Mouse (Mus musculus) thymus, postnatal 4 days (tissue): ENCODE measurements at regions not wholly inside any gene's neighbourhood (a gene's known extent, or its start where the extent isn't known, plus 50 kb on each side); places are given as distances from the start of the nearest gene placed in this dataset.

Experiments
- DNase-seq: peaks from one replicate; pipeline ENCODE4 v3.0.0; 2021

DNA sequence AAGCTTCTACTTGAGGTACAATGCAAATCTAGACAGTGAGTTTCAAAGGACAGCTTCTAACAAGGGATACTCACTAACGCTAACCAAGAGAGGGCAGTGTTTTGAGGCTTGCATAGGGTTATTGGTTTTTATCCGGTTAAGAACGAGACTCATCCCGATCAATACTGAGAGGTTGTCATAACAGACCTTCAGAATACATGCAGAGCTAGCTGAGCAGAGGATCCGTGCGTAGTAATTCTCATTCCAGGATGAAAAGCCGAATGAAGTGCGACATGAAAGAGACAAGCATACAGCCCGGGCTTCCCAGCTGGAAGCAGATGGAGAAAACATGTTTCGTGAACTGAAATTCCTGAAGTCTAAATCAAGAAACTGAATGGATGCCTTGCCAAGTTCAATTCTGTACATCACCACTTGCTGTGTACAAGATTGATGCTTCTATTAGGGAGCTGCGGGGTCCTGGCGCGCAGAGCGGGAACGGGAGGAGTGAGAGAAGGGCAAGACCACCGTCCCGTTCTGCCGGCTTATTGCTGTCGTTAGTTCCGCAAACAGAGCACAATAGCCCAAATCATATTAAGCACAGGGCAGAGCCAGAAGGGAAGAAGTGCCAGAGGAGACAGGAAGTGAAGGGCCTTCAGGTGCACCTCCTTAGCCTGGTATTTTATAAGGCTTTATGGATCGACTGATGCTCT lies 65.4 kb upstream of the Tes start:
- DNase-seq = no peak

- DNase-seq = no peak
Observed at GRCm38 (mm10) chr6:16995495-16995936, 69.4 kb upstream of the Tes start.

GRCm38 (mm10) chr6:16994711-16995110 lies 70.2 kb upstream of the Tes start:
- no peak for DNase-seq

DNA sequence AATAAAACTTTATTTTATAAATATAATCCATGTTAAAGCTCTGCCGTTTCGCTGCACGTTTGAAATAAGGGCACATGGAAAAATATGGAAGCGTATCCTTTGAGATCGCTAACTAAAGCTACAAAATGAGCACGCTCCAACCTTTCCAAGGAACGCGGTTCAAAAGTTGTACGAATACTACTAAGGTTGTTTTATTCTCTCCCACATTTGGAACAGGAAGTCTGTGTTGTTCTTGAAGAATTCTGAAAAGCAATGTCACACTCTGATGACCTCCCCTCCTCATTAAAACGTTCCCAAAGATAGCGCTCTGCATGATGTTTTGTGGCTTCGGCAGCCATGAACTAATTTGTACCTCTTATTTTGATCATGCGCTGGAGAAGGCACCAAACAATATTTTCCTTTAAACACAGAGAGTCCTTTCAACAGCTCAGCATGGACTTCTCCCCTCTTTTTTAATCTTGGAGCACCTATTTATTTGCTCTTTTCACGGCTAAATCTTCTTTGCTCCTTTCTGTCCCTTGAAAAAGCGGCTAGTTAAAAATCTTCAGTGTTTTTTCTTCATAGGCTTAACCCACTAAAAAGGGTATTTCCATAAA lies 72.9 kb upstream of the Tes start:
- DNase-seq = no peak

- DNase-seq = peak; percentile 50
Observed at GRCm38 (mm10) chr6:16978206-16978505, 79.9 kb upstream of the Tfec start.

DNA sequence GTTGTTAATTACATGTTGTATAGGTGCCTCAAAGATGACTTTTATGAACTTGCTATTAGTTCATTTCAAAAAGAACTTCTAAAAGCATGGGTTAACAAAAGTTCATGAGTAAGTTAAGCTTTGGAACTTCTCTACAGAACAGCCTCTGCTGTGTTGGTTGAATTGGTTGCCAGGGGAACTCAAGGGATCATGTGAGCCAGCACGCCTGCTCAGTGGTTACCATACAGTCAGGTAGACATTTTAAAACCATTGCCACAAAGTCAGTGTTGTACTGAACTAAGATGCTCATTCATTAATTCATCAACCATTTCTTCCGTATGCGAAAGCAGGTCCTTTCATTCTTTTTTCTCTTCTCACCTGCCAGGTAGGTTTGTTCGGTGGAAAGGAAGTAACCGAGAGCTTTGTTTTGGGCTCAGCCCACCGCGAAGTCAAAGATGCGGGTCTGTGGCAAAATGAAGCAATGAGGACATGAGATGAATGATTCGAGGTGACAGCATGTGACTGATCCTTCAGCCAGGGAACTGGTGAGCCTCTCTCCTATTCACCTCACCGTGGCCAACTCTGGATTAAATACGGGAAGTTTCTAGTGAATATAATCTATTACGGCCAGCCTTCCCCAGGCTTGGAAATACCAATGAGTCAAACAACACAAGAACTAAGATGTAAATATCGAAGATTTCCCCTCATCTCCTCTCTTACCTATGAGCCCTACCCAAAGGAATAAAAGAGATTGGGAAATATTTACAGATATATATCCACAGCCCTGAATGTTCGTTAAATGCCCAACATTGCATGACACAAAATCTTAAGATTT lies 79.4 kb upstream of the Tfec start:
- DNase-seq = no peak

- no peak for DNase-seq
Observed at GRCm38 (mm10) chr6:16965658-16966057, 67.4 kb upstream of the Tfec start.

DNA sequence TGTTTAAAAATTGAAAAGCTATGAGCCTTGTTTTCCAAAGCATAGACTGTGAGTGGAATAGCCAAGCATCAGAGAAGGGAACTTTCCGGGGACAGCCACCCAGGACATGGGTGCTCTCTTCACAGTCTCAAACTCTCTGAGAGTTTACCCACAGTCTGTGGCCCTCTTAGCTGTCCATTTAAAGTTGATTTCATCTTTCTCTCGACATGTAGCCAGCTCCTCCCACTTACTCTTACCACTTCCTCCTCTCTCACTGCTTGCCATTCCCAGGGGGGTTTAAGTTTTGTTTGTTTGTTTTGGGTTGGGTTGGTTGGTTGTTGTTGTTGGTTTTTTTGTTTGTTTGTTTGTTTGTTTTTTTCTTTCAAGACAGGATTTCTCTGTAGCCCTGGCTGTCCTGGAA lies 66.1 kb upstream of the Tfec start:
- no peak for DNase-seq

DNA sequence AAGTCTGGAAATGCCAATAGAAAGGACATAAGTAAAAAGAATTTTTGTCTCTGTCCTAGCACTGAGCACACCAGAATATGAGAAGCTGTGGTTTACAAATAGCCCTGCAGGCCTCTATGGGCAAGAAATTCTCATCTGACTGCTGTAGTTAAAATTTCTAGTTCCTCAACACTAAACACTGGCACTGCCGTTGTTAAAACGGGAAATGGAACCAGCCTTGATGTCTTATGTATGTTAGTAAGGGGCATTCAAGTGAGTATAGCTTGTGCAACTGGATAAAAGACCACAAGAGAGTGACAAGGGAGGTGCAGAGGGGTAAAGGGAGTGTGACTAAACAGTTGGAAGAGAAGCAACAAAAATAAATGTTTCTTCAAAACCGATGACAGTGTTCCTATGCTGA lies 65.7 kb upstream of the Tfec start:
- no peak for DNase-seq

DNA sequence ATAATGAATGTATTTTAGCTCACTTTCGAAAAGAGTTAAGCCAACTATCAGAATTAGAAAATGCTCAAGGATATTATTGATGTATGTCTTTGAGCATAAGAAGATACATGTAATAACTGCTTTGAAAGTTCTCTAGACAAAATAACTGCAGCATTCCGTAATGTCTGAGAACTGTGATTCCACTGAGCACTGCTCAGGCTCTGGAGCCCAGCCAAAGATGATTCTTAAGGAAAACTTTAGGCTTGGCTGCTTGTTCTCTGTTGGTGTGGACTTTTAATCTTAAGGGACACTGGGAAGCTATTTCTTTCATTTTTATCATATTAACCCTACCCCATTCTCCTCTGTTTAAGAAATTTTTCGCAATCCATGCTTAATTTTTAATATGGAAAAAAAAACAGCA lies 59.9 kb upstream of the Tfec start:
- no peak for DNase-seq

- DNase-seq = no peak
Observed at GRCm38 (mm10) chr6:16956771-16957435, 58.7 kb upstream of the Tfec start.
